Mouse (Mus musculus): ENCODE measurements around the gene Abcb6. TPM values are rescaled to one million over a fixed set of nuclear protein-coding genes. Genes with fewer than 3 reads are reported as not detected.
A peak's percentile ranks its signal among the peaks of the same experiment; 100 is the strongest.

Abcb6 gene
- polyA plus RNA-seq, 1 experiment from 2014 or later, result 51.9 TPM

DNA sequence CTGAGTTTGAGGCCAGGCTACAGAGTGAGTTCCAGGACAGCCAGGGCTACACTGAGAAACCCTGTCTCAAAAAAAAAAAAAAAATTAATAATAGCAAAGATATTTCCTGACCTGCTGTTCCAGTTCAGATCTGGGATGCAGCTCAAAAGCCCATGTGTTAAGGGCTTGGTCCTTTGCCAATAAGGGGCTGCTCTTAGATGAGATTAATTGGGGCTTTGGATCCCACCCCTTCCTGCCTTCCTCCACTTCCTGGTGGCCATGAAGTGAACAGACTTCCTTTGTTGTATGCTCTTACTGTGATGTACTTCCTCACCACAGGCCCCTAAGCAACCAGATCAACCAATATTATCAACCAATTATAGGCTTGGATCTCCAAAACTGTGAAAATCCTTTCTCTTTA is 6.9 kb upstream of the Abcb6 start:
- H3K4me2 ChIP-seq (ENCODE audit: low read length), result no peak overlapping the region
- peaks cover 12% of the 10 kb centered on the region for H3K4me1 ChIP-seq (replicated peaks; ENCODE audit: control insufficient read depth, insufficient read depth, low read length)
- H3K9ac ChIP-seq (replicated peaks; ENCODE audit: low read depth, low read length), result no peak overlapping the region
- no peaks in the 10 kb centered on the region for H3K27me3 ChIP-seq (replicated peaks; ENCODE audit: control insufficient read depth, insufficient read depth, low read length)
- no peak for ATAC-seq
- H3K36me3 ChIP-seq (ENCODE audit: control insufficient read depth, insufficient read depth), result peaks cover 29% of the 10 kb centered on the region
- no peak overlapping the region for H3K4me3 ChIP-seq (replicated peaks; ENCODE audit: low read length)
- no peak overlapping the region for H3K27ac ChIP-seq (ENCODE audit: low read length)
- no peaks in the 10 kb centered on the region for H3K9me3 ChIP-seq (ENCODE audit: control insufficient read depth, low read length)

DNA sequence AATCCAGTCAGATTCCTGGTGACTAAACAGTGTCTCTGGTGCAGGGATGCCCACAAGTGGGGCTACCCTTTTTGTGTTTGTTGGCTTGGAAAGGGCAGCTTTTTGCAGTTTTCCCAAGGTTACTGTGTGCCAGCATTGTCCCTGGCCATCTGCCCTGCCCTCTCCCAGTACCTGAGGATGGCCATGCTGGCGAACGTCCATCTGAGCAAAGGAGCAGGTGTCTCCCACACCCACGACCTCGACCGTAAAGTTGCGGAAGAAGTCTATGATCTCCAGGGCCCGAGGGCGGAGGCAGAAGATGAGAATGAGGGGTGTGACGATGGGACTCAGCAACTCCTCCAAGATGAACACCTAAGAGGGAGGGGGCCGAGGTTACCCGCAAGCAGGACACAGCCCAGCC is 5.3 kb upstream of the Abcb6 start:
- Histone ChIP-seq H3K4me2 (ENCODE audit: low read length) (no peak overlapping the region), H3K9me3 (ENCODE audit: control insufficient read depth, low read length) (no peaks in the 10 kb centered on the region), H3K4me1 (replicated peaks; ENCODE audit: control insufficient read depth, insufficient read depth, low read length) (peaks cover 7% of the 10 kb centered on the region), H3K27me3 (replicated peaks; ENCODE audit: control insufficient read depth, insufficient read depth, low read length) (no peaks in the 10 kb centered on the region), H3K4me3 (replicated peaks; ENCODE audit: low read length) (no peak overlapping the region), H3K27ac (ENCODE audit: low read length) (no peak overlapping the region), H3K36me3 (ENCODE audit: control insufficient read depth, insufficient read depth) (peaks cover 33% of the 10 kb centered on the region), H3K9ac (replicated peaks; ENCODE audit: low read depth, low read length) (no peak overlapping the region)
- WGBS, result 95% methylated on average over 11 of the region's 11 CpGs
- no peak for ATAC-seq

DNA sequence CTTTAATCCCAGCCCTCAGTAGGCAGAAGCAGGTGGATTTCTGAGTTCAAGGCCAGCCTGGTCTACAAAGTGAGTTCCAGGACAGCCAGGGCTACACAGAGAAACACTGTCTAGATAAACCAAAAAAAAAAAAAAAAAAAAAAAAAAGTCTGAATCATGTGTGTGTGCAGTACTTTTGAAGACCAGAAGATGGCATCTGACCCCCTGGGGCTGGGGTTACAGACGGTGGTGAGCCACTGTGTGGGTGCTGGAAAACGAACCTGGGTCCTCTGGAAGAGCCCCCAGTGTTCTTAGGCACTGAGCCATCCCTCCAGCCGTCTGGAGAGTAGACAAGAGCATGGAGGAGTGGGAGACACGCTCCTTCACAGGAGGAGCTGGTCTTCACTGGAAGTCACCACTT is 2.0 kb upstream of the Abcb6 start:
- WGBS, result 73% methylated on average over 4 of the region's 4 CpGs
- no peak overlapping the region for H3K27ac ChIP-seq (ENCODE audit: low read length)
- peaks cover 28% of the 10 kb centered on the region for H3K36me3 ChIP-seq (ENCODE audit: control insufficient read depth, insufficient read depth)
- no peak overlapping the region for H3K4me2 ChIP-seq (ENCODE audit: low read length)
- H3K27me3 ChIP-seq (replicated peaks; ENCODE audit: control insufficient read depth, insufficient read depth, low read length), result no peaks in the 10 kb centered on the region
- no peak overlapping the region for H3K9ac ChIP-seq (replicated peaks; ENCODE audit: low read depth, low read length)
- no peaks in the 10 kb centered on the region for H3K9me3 ChIP-seq (ENCODE audit: control insufficient read depth, low read length)
- no peak overlapping the region for H3K4me3 ChIP-seq (replicated peaks; ENCODE audit: low read length)
- no peak for ATAC-seq
- peaks cover 21% of the 10 kb centered on the region for H3K4me1 ChIP-seq (replicated peaks; ENCODE audit: control insufficient read depth, insufficient read depth, low read length)

DNA sequence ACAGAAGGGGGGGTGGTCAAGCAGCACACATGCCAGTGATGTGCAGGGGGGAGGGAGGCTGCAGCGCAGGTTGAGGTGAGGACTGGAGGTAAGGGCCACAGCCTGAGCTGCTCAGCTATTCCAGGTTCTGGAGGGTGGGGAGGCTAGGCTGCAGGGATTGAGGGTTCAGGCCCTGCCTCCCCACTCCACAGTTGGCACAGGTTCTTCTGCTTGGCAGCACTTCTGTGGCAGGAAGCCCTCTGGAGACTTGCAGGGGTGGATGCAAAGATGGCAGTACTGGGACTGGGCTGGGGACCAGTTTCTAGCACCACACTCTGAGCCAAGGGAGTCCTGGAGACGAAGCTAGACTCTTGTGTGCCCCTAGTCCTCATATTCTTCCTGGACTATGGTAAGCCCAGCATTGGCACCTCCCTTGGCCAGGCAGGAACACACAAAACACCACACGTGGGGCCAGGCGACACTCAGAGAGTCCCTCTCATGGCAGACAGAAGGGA is 1.2 kb upstream of the Abcb6 start:
- no peak overlapping the region for H3K4me2 ChIP-seq (ENCODE audit: low read length)
- peaks cover 30% of the 10 kb centered on the region for H3K36me3 ChIP-seq (ENCODE audit: control insufficient read depth, insufficient read depth)
- H3K27me3 ChIP-seq (replicated peaks; ENCODE audit: control insufficient read depth, insufficient read depth, low read length), result no peaks in the 10 kb centered on the region
- H3K27ac ChIP-seq (ENCODE audit: low read length), result no peak overlapping the region
- 89% methylated on average over 4 of the region's 4 CpGs for WGBS
- no peaks in the 10 kb centered on the region for H3K9me3 ChIP-seq (ENCODE audit: control insufficient read depth, low read length)
- H3K4me1 ChIP-seq (replicated peaks; ENCODE audit: control insufficient read depth, insufficient read depth, low read length), result peaks cover 21% of the 10 kb centered on the region
- H3K9ac ChIP-seq (replicated peaks; ENCODE audit: low read depth, low read length), result no peak overlapping the region
- ATAC-seq, result no peak
- no peak overlapping the region for H3K4me3 ChIP-seq (replicated peaks; ENCODE audit: low read length)

DNA sequence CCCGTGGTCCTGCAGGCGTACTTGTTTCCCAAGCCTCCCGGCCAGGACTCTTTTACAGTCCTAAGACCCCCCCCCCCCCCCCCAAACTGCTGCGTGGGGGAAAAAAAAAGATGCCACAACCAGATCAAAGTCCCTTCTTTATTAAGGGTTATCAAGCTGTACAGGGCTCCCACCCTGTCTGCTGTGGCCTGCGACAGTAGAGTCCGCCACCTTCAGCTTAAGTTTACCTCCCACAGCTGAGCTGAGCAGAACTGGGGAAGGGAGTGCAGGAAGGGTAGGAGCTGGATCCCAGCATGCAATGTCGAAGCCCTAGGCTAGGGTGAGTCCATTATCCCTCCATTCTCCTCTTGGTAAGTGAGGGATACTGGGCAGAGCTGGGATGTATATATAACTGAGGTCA is 549 bp upstream of the Abcb6 start:
- no peak overlapping the region for H3K9ac ChIP-seq (replicated peaks; ENCODE audit: low read depth, low read length)
- H3K4me2 ChIP-seq (ENCODE audit: low read length), result peak overlapping the region; percentile 99
- WGBS, result 29% methylated on average over 7 of the region's 7 CpGs
- no peak for ATAC-seq
- H3K27me3 ChIP-seq (replicated peaks; ENCODE audit: control insufficient read depth, insufficient read depth, low read length), result no peaks in the 10 kb centered on the region
- H3K4me3 ChIP-seq (replicated peaks; ENCODE audit: low read length), result peak overlapping the region; percentile 53
- H3K4me1 ChIP-seq (replicated peaks; ENCODE audit: control insufficient read depth, insufficient read depth, low read length), result peaks cover 21% of the 10 kb centered on the region
- peaks cover 26% of the 10 kb centered on the region for H3K36me3 ChIP-seq (ENCODE audit: control insufficient read depth, insufficient read depth)
- H3K9me3 ChIP-seq (ENCODE audit: control insufficient read depth, low read length), result no peaks in the 10 kb centered on the region
- no peak overlapping the region for H3K27ac ChIP-seq (ENCODE audit: low read length)

DNA sequence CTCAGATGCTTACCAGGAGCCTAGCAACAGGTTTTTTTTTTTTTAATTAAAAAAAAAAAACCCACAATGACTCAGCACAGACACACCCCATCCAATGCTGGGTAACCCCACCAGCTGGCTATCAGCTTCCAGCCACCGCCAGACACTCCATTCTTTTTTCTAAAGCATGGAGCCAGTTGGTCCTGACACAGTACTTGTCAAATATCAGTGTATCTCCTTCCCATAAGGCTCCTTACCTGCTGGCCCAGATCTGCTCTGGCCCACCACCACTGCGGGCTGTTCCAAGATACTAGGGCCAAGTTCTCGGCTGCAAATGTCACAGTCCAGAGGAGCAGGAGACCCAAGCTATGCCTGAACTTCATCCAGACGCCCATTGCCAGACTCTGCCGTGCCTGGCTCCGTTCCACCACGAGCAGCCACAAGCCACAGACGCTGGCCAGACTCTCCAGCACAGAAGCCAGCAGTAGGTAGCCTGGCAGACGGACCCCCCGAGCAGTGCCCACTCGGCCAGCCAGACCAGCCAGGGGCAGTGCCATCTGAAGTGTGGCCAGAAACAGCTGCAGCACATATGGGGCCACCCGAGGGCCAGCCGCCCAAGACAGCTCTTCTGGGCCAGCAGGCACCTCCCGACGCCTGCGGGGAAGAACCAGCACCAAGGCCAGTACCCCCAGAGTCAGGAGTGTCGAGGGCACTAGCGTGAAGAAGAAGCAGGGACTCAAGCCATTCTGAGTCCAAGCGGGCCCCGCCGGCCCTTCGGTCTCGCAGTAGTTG is 673 bp downstream of the Abcb6 start:
- peak overlapping the region; percentile 73 for H3K9ac ChIP-seq (replicated peaks; ENCODE audit: low read depth, low read length)
- peak overlapping the region; percentile 99 for H3K4me2 ChIP-seq (ENCODE audit: low read length)
- H3K27me3 ChIP-seq (replicated peaks; ENCODE audit: control insufficient read depth, insufficient read depth, low read length), result no peaks in the 10 kb centered on the region
- peak overlapping the region; percentile 21 for H3K27ac ChIP-seq (ENCODE audit: low read length)
- no peaks in the 10 kb centered on the region for H3K9me3 ChIP-seq (ENCODE audit: control insufficient read depth, low read length)
- peak; percentile 48 for ATAC-seq
- peaks cover 22% of the 10 kb centered on the region for H3K36me3 ChIP-seq (ENCODE audit: control insufficient read depth, insufficient read depth)
- peak overlapping the region; percentile 53 for H3K4me3 ChIP-seq (replicated peaks; ENCODE audit: low read length)
- WGBS, result 5% methylated on average over 23 of the region's 23 CpGs
- peaks cover 21% of the 10 kb centered on the region for H3K4me1 ChIP-seq (replicated peaks; ENCODE audit: control insufficient read depth, insufficient read depth, low read length)

DNA sequence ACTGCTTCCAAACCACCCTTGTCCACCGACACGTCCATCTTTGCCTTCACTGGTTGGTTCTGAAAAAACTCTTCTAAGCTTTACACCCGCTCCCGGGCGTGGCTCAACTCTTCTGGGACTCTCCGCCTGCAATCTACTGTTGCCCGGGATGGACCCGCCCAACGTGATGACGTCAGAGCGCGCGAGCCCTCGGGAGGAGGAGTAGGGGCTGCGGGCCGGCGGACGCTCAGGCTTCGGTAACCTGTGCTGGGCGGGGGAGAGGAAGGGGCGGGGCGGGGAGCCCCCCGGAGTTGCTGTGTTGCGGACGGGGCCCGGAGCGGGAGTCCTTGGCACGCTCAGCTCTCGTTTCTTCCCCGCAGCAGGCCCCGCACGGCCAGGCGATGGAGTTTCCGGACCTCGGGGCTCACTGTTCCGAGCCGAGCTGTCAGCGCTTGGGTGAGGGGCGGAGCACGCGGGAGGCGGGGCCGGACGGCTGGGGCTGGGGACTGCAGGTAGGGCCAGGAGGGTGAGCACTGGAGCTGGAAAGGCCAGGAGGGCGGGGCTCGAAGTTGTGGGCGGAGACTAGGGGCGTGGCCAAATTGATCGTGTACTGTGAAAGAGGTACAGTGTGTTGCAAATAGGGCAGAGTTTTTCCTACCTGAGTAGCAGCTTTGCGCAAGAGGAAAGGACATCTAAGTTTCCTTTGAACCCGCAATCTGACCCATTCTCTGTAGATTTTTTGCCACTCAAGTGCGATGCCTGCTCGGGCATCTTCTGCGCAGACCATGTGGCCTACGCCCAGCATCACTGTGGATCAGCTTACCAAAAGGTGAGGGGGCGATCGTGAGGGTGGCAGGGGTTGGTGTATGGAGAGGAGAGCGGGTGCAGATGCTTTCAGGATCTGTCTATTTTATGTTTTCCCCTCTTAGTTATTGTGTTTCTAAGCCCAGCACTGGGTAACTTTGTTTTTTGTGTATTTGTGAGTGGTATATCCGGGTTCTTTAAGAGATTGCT is 11.4 kb downstream of the Abcb6 start, which contains the start of gene Zfand2b:
Zfand2b (plus strand) TSS at position 175 of the 993 bp plus-strand sequence.
- WGBS, result under 1% methylated on average over 50 of the region's 59 CpGs
- peak within 1 kb of the TSS; percentile 93 for H3K4me3 ChIP-seq (replicated peaks; ENCODE audit: low read length)
- peak within 1 kb of the TSS; percentile 88 for H3K4me2 ChIP-seq (ENCODE audit: low read length)
- peaks cover 21% of the 10 kb centered on the region for H3K36me3 ChIP-seq (ENCODE audit: control insufficient read depth, insufficient read depth)
- no peaks in the 10 kb centered on the region for H3K27me3 ChIP-seq (replicated peaks; ENCODE audit: control insufficient read depth, insufficient read depth, low read length)
- peak; percentile 98 for ATAC-seq
- H3K27ac ChIP-seq (ENCODE audit: low read length), result peak within 1 kb of the TSS; percentile 88
- peaks cover 13% of the 10 kb centered on the region for H3K4me1 ChIP-seq (replicated peaks; ENCODE audit: control insufficient read depth, insufficient read depth, low read length)
- H3K9ac ChIP-seq (replicated peaks; ENCODE audit: low read depth, low read length), result peak within 1 kb of the TSS; percentile 89
- H3K9me3 ChIP-seq (ENCODE audit: control insufficient read depth, low read length), result no peaks in the 10 kb centered on the region

DNA sequence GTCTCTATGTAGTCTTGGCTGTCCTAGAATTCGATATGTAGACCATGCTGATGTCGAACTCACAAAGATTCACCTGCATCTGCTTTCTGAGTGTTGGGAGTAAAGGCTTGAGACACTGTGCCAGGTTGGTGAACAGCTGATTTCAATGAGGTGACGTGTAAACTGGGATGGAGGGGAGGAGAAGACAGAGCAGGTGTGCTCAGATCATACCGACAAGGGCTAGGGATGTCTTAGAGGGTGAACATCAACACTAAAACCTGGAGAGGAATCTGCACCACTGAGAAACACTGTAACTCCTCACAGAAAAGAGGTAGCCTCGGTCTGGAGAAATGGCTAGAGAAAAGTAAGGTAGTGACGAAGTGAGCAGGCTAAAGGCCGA is 12.1 kb downstream of the Abcb6 start:
- 6% methylated on average over 7 of the region's 7 CpGs for WGBS
- ATAC-seq, result no peak; the same call in 1 of the 2 replicates

DNA sequence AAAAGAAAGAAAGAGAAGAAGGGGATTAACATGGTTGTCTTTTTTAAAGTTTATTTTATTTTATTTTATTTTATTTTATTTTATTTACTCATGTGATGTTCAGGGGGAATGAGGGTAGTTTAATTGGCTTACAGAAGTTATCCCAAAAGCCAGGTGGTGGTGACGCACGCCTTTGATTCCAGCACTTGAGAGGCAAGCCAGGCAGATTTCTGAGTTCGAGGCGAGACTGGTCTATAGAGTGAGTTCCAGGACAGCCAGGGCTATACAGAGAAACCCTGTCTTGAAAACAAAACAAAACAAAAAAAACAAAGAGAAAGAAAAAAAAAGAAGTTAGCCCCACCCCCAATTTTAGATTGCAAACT is 20.0 kb downstream of the Abcb6 start:
- Histone ChIP-seq H3K27ac (ENCODE audit: low read length) (no peak overlapping the region), H3K4me2 (ENCODE audit: low read length) (no peak overlapping the region), H3K9me3 (ENCODE audit: control insufficient read depth, low read length) (no peaks in the 10 kb centered on the region), H3K36me3 (ENCODE audit: control insufficient read depth, insufficient read depth) (no peaks in the 10 kb centered on the region), H3K9ac (replicated peaks; ENCODE audit: low read depth, low read length) (no peak overlapping the region), H3K4me1 (replicated peaks; ENCODE audit: control insufficient read depth, insufficient read depth, low read length) (no peaks in the 10 kb centered on the region), H3K27me3 (replicated peaks; ENCODE audit: control insufficient read depth, insufficient read depth, low read length) (no peaks in the 10 kb centered on the region), H3K4me3 (replicated peaks; ENCODE audit: low read length) (no peak overlapping the region)
- 71% methylated on average over 4 of the region's 4 CpGs for WGBS
- ATAC-seq, result no peak

More for the DNA sequence above, 12.1 kb downstream of the Abcb6 start:
- Histone ChIP-seq H3K4me2 (ENCODE audit: low read length) (peak overlapping the region; percentile 88), H3K27ac (ENCODE audit: low read length) (peak overlapping the region; percentile 23; the same call in 1 of the 2 replicates), H3K9ac (replicated peaks; ENCODE audit: low read depth, low read length) (peak overlapping the region; percentile 39; the same call in 1 of the 2 replicates), H3K27me3 (replicated peaks; ENCODE audit: control insufficient read depth, insufficient read depth, low read length) (no peaks in the 10 kb centered on the region), H3K4me3 (replicated peaks; ENCODE audit: low read length) (peak overlapping the region; percentile 93), H3K9me3 (ENCODE audit: control insufficient read depth, low read length) (no peaks in the 10 kb centered on the region), H3K4me1 (replicated peaks; ENCODE audit: control insufficient read depth, insufficient read depth, low read length) (peaks cover 13% of the 10 kb centered on the region), H3K36me3 (ENCODE audit: control insufficient read depth, insufficient read depth) (peaks cover 21% of the 10 kb centered on the region)

All from forebrain, embryonic 16.5 days (tissue).